24 mouse cellular contexts compared by ENCODE assay signal in genomic region chr9:107914764-107915420, GRCm38 (mm10). TPM values are rescaled to one million over a fixed set of nuclear protein-coding genes. Genes with fewer than 3 reads are reported as not detected.
"Had no signal": no experiment of that assay in that cellular context is flagged by ENCODE, and none has a peak within 500 bp of the region (broad histone marks: within the 10 kb centered on the region; RNA-seq: fewer than 3 reads in every experiment).

No protein-coding gene starts in this region.

- H3K27ac ChIP-seq: kidney, embryonic 15.5 days; left cerebral cortex, adult 2 months; liver, embryonic 13.5 days; midbrain, embryonic 10.5 days; midbrain, embryonic 13.5 days; neural tube, embryonic 13.5 days had no signal

- H3K4me2 ChIP-seq: kidney, embryonic 15.5 days; liver, embryonic 13.5 days; midbrain, embryonic 13.5 days; neural tube, embryonic 13.5 days had no signal

- H3K27me3 ChIP-seq: midbrain, embryonic 13.5 days; neural tube, embryonic 13.5 days had no signal

- DNase-seq: kidney, adult 11 months; kidney, adult 8-10 months; kidney, postnatal 10 days; kidney, postnatal 36 days; layer of hippocampus, postnatal 36 days; liver, embryonic 13.5 days; lung, adult 2 months; lung, postnatal 14 days; lung, postnatal 4 days; retina, postnatal 1 day; thymus, adult 18-20 months had no signal

- H3K9me3 ChIP-seq: kidney, embryonic 15.5 days; liver, embryonic 13.5 days; midbrain, embryonic 10.5 days; midbrain, embryonic 13.5 days; neural tube, embryonic 13.5 days had no signal

- H3K9ac ChIP-seq: kidney, embryonic 15.5 days; liver, embryonic 13.5 days; midbrain, embryonic 13.5 days; neural tube, embryonic 13.5 days had no signal

- H3K36me3 ChIP-seq: kidney, embryonic 15.5 days; liver, embryonic 13.5 days; midbrain, embryonic 10.5 days; midbrain, embryonic 13.5 days; neural tube, embryonic 13.5 days had no signal

- ATAC-seq: midbrain, embryonic 13.5 days had no signal

- H3K4me1 ChIP-seq: liver, embryonic 13.5 days had no signal

- H3K4me3 ChIP-seq: kidney, embryonic 15.5 days; left cerebral cortex, adult 2 months; liver, embryonic 13.5 days; midbrain, embryonic 10.5 days; midbrain, embryonic 13.5 days; neural tube, embryonic 13.5 days had no signal

RNA-seq across cellular contexts. Expression of gene Actl11, which starts 13.4 kb away (rescaled TPM):
- polyA plus RNA-seq: kidney, embryonic 15.5 days; limb, embryonic 14.5 days; liver, adult 2 months; liver, embryonic 13.5 days; liver, embryonic 16.5 days; lung, adult 2 months; lung, embryonic 16.5 days; midbrain, embryonic 10.5 days; midbrain, embryonic 13.5 days; midbrain, postnatal 0 days; neural tube, embryonic 13.5 days; small intestine, adult 2 months; spleen, adult 2 months; stomach, embryonic 16.5 days had no signal

RNA-seq across cellular contexts. Expression of gene Camkv, which starts 20.6 kb away (rescaled TPM):
- polyA plus RNA-seq: liver, adult 2 months had no signal
